Mouse (Mus musculus) forebrain, embryonic 12.5 days (tissue): ENCODE results near the gene Depdc1b. TPM values are rescaled to one million over a fixed set of nuclear protein-coding genes. Genes with fewer than 3 reads are reported as not detected.

ENCODE experiments used
- ATAC-seq: fragments of 200-750 bp; cut with Nextera tagmentation; 2 replicates; pipeline ENCODE4 v1.8.0; 2017; ENCODE audit warnings: moderate TSS enrichment; ENCODE audit not compliant: low FRiP score
- H3K27ac ChIP-seq: fragments of 300-500 bp; sonication (generic); 2 replicates; pipeline ENCODE4 v1.5.1; 2016; ENCODE audit warnings: mild to moderate bottlenecking
- H3K27me3 ChIP-seq: fragments of 300-500 bp; sonication (generic); 2 replicates; pipeline ENCODE4 v1.6.1; 2016; ENCODE audit warnings: mild to moderate bottlenecking
- H3K36me3 ChIP-seq: fragments of 300-500 bp; sonication (generic); replicated peaks from 2 replicates; pipeline ENCODE4 v1.6.1; 2016; ENCODE audit warnings: mild to moderate bottlenecking
- H3K4me1 ChIP-seq: fragments of 300-500 bp; sonication (generic); 2 replicates; pipeline ENCODE4 v1.6.1; 2016
- H3K4me2 ChIP-seq: fragments of 300-500 bp; sonication (generic); 2 replicates; pipeline ENCODE4 v1.6.1; 2016; ENCODE audit warnings: mild to moderate bottlenecking, moderate library complexity
- H3K4me3 ChIP-seq: fragments of 300-500 bp; sonication (generic); replicated peaks from 2 replicates; pipeline ENCODE4 v1.5.1; 2016; ENCODE audit warnings: mild to moderate bottlenecking
- H3K9ac ChIP-seq: fragments of 300-500 bp; sonication (generic); 2 replicates; pipeline ENCODE4 v1.6.1; 2016; ENCODE audit warnings: mild to moderate bottlenecking
- H3K9me3 ChIP-seq: fragments of 300-500 bp; sonication (generic); 2 replicates; pipeline ENCODE4 v1.6.1; 2016
- WGBS: fragments of 180-500 bp; shearing (Covaris S2); methylation state at CpG from one replicate; pipeline ENCODE4 v1.1.7; 2016; 5-methylcytosine and 5-hydroxymethylcytosine counted together
- polyA plus RNA-seq: library from polyadenylated mRNA; unstranded; fragments of >200 nt; fragmentation: Nextera tagmentation; extraction: Ambion mirVana; gene quantifications from 2 replicates; pipeline ENCODE4 v1.2.1, GENCODE M21; 2016

Gene Depdc1b
- polyA plus RNA-seq, 1 experiment from 2014 or later = 22.6 TPM

GRCm38 (mm10) chr13:108429623-108430022 lies 113.5 kb downstream of the Depdc1b start:
- H3K4me3 ChIP-seq = no peak overlapping the region
- H3K36me3 ChIP-seq = no peaks in the 10 kb centered on the region
- H3K27me3 ChIP-seq = no peaks in the 10 kb centered on the region
- no peak for ATAC-seq
- WGBS = 80% methylated on average over 2 of the region's 2 CpGs
- no peaks in the 10 kb centered on the region for H3K9me3 ChIP-seq
- H3K9ac ChIP-seq = no peak overlapping the region
- H3K27ac ChIP-seq = no peak overlapping the region
- H3K4me2 ChIP-seq = no peak overlapping the region
- H3K4me1 ChIP-seq = peaks cover 8% of the 10 kb centered on the region; the same call in 1 of the 2 replicates

- Histone ChIP-seq H3K36me3 (no peaks in the 10 kb centered on the region), H3K27ac (no peak overlapping the region), H3K4me3 (no peak overlapping the region), H3K9me3 (no peaks in the 10 kb centered on the region), H3K4me2 (no peak overlapping the region), H3K9ac (no peak overlapping the region), H3K4me1 (no peaks in the 10 kb centered on the region), H3K27me3 (no peaks in the 10 kb centered on the region)
- 93% methylated on average over 3 of the region's 3 CpGs for WGBS
- no peak for ATAC-seq
These were observed 115.6 kb downstream of the Depdc1b start for GRCm38 (mm10) chr13:108431776-108432175.

DNA sequence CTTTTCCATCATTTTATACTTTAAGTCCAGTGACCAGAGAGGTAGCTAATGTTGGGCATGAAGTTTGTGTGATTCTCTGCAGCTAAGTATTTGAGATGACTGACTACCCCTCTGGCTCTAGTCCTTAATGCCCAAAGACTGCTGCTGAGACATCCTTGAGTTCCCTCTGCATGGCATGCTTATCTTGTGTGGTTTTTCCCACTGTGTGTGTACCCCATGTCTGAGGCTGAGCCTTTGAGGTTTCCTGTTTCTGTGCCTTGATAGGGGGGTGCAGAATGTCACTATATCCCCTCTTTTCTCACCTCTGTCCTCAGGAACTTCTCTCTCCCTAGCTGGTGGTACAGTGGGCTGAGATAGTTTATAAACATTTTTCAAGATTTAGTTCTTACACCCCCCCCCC lies 119.6 kb downstream of the Depdc1b start:
- no peaks in the 10 kb centered on the region for H3K4me1 ChIP-seq
- H3K9me3 ChIP-seq = no peaks in the 10 kb centered on the region
- no peak overlapping the region for H3K4me3 ChIP-seq
- H3K36me3 ChIP-seq = no peaks in the 10 kb centered on the region
- H3K4me2 ChIP-seq = no peak overlapping the region
- H3K27ac ChIP-seq = no peak overlapping the region
- ATAC-seq = no peak
- no peak overlapping the region for H3K9ac ChIP-seq
- no peaks in the 10 kb centered on the region for H3K27me3 ChIP-seq

GRCm38 (mm10) chr13:108437424-108437823 lies 121.3 kb downstream of the Depdc1b start:
- Histone ChIP-seq H3K27ac (no peak overlapping the region), H3K9ac (no peak overlapping the region)
- no peak for ATAC-seq

DNA sequence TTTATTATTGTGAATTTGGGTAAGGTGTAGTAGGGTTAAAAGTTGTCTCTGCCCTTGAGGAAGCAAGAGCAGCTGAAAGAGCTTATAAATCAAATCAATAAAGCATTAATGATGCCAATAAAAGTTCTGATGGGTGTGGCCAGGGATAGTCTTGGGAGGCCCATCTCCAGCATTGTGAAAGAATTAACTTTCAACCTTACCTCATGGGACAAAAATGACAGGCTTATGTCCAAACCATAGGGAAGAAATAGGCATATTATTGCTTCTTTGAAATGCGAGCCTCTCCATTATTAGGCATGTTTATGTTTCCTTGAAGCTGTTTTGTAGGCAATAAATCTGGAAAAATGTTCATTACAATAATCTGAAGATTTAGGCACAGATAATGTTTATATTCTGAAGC lies 122.9 kb downstream of the Depdc1b start:
- H3K27ac ChIP-seq = no peak overlapping the region
- WGBS = 89% methylated on average over 1 of the region's 1 CpGs
- H3K27me3 ChIP-seq = no peaks in the 10 kb centered on the region
- no peak overlapping the region for H3K4me2 ChIP-seq
- no peak for ATAC-seq
- no peak overlapping the region for H3K4me3 ChIP-seq
- no peaks in the 10 kb centered on the region for H3K9me3 ChIP-seq
- H3K9ac ChIP-seq = no peak overlapping the region
- no peaks in the 10 kb centered on the region for H3K36me3 ChIP-seq
- no peaks in the 10 kb centered on the region for H3K4me1 ChIP-seq

More at GRCm38 (mm10) chr13:108437424-108437823, 121.3 kb downstream of the Depdc1b start:
- no peak overlapping the region for H3K4me2 ChIP-seq
- H3K4me1 ChIP-seq = no peaks in the 10 kb centered on the region
- no peaks in the 10 kb centered on the region for H3K36me3 ChIP-seq
- WGBS = 93% methylated on average over 2 of the region's 2 CpGs
- H3K9me3 ChIP-seq = no peaks in the 10 kb centered on the region
- H3K27me3 ChIP-seq = no peaks in the 10 kb centered on the region
- H3K4me3 ChIP-seq = no peak overlapping the region

GRCm38 (mm10) chr13:108448348-108448931 lies 132.3 kb downstream of the Depdc1b start:
- 89% methylated on average over 11 of the region's 11 CpGs for WGBS
- Histone ChIP-seq H3K4me1 (no peaks in the 10 kb centered on the region), H3K36me3 (no peaks in the 10 kb centered on the region), H3K27ac (no peak overlapping the region), H3K4me3 (no peak overlapping the region), H3K9ac (no peak overlapping the region), H3K9me3 (no peaks in the 10 kb centered on the region), H3K4me2 (no peak overlapping the region), H3K27me3 (no peaks in the 10 kb centered on the region)
- ATAC-seq = no peak

DNA sequence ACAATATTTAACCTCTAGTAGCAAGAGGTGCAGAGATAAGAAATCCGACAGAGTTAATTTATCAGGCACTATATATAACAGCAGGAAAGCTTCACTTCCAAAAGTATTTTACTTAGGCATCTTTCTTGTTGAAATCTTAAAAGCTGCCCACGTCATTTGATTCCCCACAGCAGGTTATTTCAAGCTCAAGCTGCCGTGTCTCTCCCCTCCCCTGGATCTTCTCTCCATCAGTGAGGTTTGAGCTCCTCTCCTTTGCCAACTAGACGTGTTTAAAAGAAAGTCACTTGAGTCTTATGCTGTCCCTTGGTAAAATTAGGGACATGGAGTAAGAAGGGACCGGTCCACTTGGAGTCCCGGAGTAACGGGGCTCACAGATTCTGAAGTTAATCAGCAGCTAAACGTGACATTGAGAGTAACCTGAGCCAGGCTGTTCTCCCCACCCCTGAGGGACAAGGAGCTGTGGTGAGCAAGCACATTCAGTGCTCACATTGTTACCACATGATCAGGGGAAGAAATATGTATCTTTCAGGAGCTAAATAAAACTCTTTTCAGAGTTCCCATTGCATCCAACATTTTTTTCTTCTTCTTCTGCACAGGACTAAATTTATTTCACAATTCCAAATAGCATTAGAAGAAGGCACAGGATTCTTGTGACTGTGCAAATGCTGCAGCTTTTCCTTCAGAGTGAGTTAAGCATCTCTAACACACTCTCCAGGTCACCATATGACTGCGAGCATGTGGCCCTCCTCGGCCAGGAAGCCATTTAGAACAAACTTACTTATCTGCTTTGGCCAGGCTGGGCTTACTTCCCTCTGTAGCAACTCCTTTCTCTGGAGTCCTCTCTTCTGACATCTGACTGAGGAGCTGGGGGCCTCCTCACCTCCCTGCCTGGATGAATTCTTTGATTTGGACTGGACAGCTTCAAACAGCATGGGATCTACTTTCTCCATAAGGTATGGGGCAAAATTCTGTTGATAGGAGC lies 133.3 kb downstream of the Depdc1b start, which contains the start of gene Pde4d:
Gene Pde4d (plus strand): TSS at position 833 of the 982 bp plus-strand sequence.
- WGBS = 53% methylated on average over 10 of the region's 10 CpGs

GRCm38 (mm10) chr13:108451122-108451521 lies 135.0 kb downstream of the Depdc1b start:
- WGBS = 92% methylated on average over 2 of the region's 2 CpGs
- H3K9ac ChIP-seq = no peak overlapping the region
- no peak overlapping the region for H3K4me2 ChIP-seq
- H3K4me1 ChIP-seq = no peaks in the 10 kb centered on the region
- H3K9me3 ChIP-seq = no peaks in the 10 kb centered on the region
- no peak for ATAC-seq
- no peaks in the 10 kb centered on the region for H3K36me3 ChIP-seq
- no peak overlapping the region for H3K27ac ChIP-seq
- no peaks in the 10 kb centered on the region for H3K27me3 ChIP-seq
- H3K4me3 ChIP-seq = no peak overlapping the region

More for the DNA sequence above, 133.3 kb downstream of the Depdc1b start, which contains the start of gene Pde4d:
- H3K4me3 ChIP-seq = no peak within 1 kb of the TSS
- H3K27ac ChIP-seq = no peak within 1 kb of the TSS
- no peaks in the 10 kb centered on the region for H3K27me3 ChIP-seq
- no peaks in the 10 kb centered on the region for H3K9me3 ChIP-seq
- no peaks in the 10 kb centered on the region for H3K36me3 ChIP-seq
- H3K4me1 ChIP-seq = no peaks in the 10 kb centered on the region
- ATAC-seq = no peak
- H3K9ac ChIP-seq = no peak within 1 kb of the TSS
- no peak within 1 kb of the TSS for H3K4me2 ChIP-seq

DNA sequence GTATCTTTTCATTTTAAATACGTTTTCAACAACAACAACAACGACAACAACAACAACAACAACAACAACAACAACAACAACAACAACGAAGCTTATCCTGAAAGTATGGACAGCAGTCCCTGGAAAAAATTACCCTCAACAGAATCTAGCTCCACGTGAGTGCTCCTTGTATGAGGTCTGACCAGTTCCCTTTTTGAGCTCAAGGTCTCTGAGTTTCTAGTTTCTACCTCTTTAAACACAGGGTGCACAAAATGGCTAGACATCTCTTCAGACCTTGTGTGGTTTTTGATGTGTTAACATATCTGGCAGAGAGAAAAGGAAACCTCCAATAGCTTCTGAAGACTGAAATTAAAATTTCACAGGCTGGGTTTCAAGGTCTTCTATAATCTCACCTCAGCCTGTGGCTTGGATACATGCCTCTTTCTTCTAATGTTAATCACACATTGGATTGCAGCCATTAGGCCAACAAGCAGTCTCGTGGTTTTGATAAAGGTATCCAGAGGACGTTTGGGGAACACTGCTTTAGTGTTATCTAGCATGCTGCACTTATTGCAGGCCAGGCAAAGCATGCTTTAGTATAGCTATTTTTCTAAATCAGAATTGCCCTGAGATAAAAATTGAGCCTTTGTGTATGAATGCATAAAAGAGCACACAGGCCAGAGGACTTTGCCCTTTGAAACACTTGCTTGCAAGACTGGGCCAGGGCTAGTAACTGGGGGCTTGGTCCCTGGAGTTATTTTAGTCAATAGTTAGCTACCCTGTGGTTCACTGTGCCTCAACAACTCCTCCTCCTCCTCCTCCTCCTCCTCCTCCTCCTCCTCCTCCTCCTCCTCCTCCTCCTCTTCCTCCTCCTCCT lies 137.2 kb downstream of the Depdc1b start:
- H3K27ac ChIP-seq = no peak overlapping the region
- H3K4me2 ChIP-seq = no peak overlapping the region
- WGBS = 79% methylated on average over 6 of the region's 6 CpGs
- H3K9ac ChIP-seq = no peak overlapping the region
- H3K4me3 ChIP-seq = no peak overlapping the region
- H3K36me3 ChIP-seq = no peaks in the 10 kb centered on the region
- no peaks in the 10 kb centered on the region for H3K4me1 ChIP-seq
- no peaks in the 10 kb centered on the region for H3K9me3 ChIP-seq
- H3K27me3 ChIP-seq = no peaks in the 10 kb centered on the region
- no peak for ATAC-seq

Other genes starting within 250 kb of the Depdc1b start
- gene Ndufaf2, start 157.7 kb upstream of the Depdc1b start, polyA plus RNA-seq = 96.1 and 99.3 TPM in 2 replicates
- gene Ercc8, start 157.6 kb upstream of the Depdc1b start, polyA plus RNA-seq = 23.0 and 24.0 TPM in 2 replicates
- gene Elovl7, start 101.9 kb upstream of the Depdc1b start, polyA plus RNA-seq = 0.57 and 1.3 TPM in 2 replicates
- gene Pde4d, start 133.6 kb downstream of the Depdc1b start, polyA plus RNA-seq = 12.2 and 15.0 TPM in 2 replicates